Mouse (Mus musculus) stomach, embryonic 16.5 days (tissue): ENCODE data around the gene Zfp943. TPM values are rescaled to one million over a fixed set of nuclear protein-coding genes. Genes with fewer than 3 reads are reported as not detected.

ENCODE experiments used
- polyA plus RNA-seq: library from polyadenylated mRNA; unstranded; fragments of >200 nt; fragmentation: Nextera tagmentation; extraction: Ambion mirVana; gene quantifications from 2 replicates; pipeline ENCODE4 v1.2.1, GENCODE M21; 2015

Gene Zfp943
- polyA plus RNA-seq, 1 experiment from 2014 or later: 19.0 TPM

Other genes with a start within 250 kb of the Zfp943 start
- gene Zfp229, start 231.8 kb upstream of the Zfp943 start, polyA plus RNA-seq: 6.0 and 6.1 TPM in 2 replicates
- gene Zfp820, start 116.8 kb upstream of the Zfp943 start, polyA plus RNA-seq: 6.7 and 6.9 TPM in 2 replicates
- gene Zfp995, start 52.6 kb upstream of the Zfp943 start, polyA plus RNA-seq: 7.4 and 8.8 TPM in 2 replicates
- gene Zfp942, start 88 bp upstream of the Zfp943 start, polyA plus RNA-seq: 18.9 and 23.7 TPM in 2 replicates
- 2.8 and 3.0 TPM in 2 replicates for gene Zfp947, start 203.6 kb downstream of the Zfp943 start, polyA plus RNA-seq